Mouse (Mus musculus) Muller cell, postnatal 12 days (primary cell): ENCODE measurements around the gene Limch1.

Experiments
- DNase-seq: peaks from one replicate; pipeline ENCODE4 v3.0.0-alpha.2; 2015; ENCODE audit errors: inconsistent ontology term

Gene Limch1

GRCm38 (mm10) chr5:66745390-66745995 lies at the start of gene Limch1:
Gene Limch1, plus strand, starts transcription at chr5:66745827.
- peak; percentile 77 for DNase-seq

GRCm38 (mm10) chr5:66697119-66697518 lies 48.5 kb upstream of the Limch1 start:
- peak; percentile 36 for DNase-seq

GRCm38 (mm10) chr5:66699911-66700310 lies 45.7 kb upstream of the Limch1 start:
- no peak for DNase-seq

GRCm38 (mm10) chr5:66701951-66702350 lies 43.7 kb upstream of the Limch1 start:
- DNase-seq, result no peak

GRCm38 (mm10) chr5:66703317-66704004 lies 42.2 kb upstream of the Limch1 start:
- no peak for DNase-seq

GRCm38 (mm10) chr5:66707859-66708258 lies 37.8 kb upstream of the Limch1 start:
- no peak for DNase-seq

GRCm38 (mm10) chr5:66710445-66711019 lies 35.1 kb upstream of the Limch1 start:
- DNase-seq, result peak; percentile 55

GRCm38 (mm10) chr5:66712801-66713200 lies 32.8 kb upstream of the Limch1 start:
- DNase-seq, result no peak

GRCm38 (mm10) chr5:66715498-66715931 lies 30.1 kb upstream of the Limch1 start:
- no peak for DNase-seq

- DNase-seq, result no peak
These were observed 27.7 kb upstream of the Limch1 start for GRCm38 (mm10) chr5:66717931-66718330.

- DNase-seq, result no peak
These were observed 27.2 kb upstream of the Limch1 start for GRCm38 (mm10) chr5:66718413-66718812.

- DNase-seq, result no peak
These were observed 26.7 kb upstream of the Limch1 start for GRCm38 (mm10) chr5:66718880-66719279.

- no peak for DNase-seq
These were observed 24.7 kb upstream of the Limch1 start for GRCm38 (mm10) chr5:66720921-66721320.

GRCm38 (mm10) chr5:66722586-66722985 lies 23.0 kb upstream of the Limch1 start:
- DNase-seq, result no peak

- no peak for DNase-seq
These were observed 22.6 kb upstream of the Limch1 start for GRCm38 (mm10) chr5:66723037-66723436.

GRCm38 (mm10) chr5:66723626-66724025 lies 22.0 kb upstream of the Limch1 start:
- no peak for DNase-seq

GRCm38 (mm10) chr5:66729306-66729705 lies 16.3 kb upstream of the Limch1 start:
- no peak for DNase-seq

GRCm38 (mm10) chr5:66730621-66731301 lies 14.9 kb upstream of the Limch1 start:
- DNase-seq, result no peak

GRCm38 (mm10) chr5:66731302-66731697 lies 14.3 kb upstream of the Limch1 start:
- DNase-seq, result no peak

- no peak for DNase-seq
These were observed 12.1 kb upstream of the Limch1 start for GRCm38 (mm10) chr5:66733556-66733955.

GRCm38 (mm10) chr5:66739376-66739775 lies 6.3 kb upstream of the Limch1 start:
- no peak for DNase-seq

GRCm38 (mm10) chr5:66745996-66746681 lies 512 bp downstream of the Limch1 start:
- no peak for DNase-seq
